Mouse (Mus musculus): ENCODE results near the gene Mas1.
"Not testable (repeated sequence)": the region's sequence is repeated elsewhere in the genome, so short reads cannot be mapped to it uniquely, and the experiment has no call there.

Mas1 gene

DNA sequence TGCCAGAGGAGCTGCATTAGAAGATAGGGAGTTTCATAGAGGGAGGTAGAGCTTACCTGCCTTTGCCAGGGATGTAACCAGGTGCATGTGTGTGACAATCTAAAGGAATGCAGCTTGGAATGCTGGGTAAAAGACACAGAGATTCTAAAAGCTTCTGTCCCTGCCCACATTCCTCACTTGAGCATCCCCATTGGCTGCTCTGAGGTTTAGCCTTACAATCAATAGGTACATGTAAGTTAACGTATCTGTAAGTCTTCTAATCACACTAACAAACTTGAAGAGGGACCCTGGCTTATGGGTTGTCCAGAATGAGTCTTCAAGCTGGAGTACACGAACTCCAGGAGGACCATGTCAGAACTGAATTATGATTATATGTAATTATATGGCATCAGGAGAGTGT, at the start of gene Mas1:
Gene Mas1, minus strand, starts transcription at position 101 of the 400 bp plus-strand sequence.
- in situ Hi-C loops (cut with MboI; ENCODE audit: low sequenced_read_pairs): no loop called here

DNA sequence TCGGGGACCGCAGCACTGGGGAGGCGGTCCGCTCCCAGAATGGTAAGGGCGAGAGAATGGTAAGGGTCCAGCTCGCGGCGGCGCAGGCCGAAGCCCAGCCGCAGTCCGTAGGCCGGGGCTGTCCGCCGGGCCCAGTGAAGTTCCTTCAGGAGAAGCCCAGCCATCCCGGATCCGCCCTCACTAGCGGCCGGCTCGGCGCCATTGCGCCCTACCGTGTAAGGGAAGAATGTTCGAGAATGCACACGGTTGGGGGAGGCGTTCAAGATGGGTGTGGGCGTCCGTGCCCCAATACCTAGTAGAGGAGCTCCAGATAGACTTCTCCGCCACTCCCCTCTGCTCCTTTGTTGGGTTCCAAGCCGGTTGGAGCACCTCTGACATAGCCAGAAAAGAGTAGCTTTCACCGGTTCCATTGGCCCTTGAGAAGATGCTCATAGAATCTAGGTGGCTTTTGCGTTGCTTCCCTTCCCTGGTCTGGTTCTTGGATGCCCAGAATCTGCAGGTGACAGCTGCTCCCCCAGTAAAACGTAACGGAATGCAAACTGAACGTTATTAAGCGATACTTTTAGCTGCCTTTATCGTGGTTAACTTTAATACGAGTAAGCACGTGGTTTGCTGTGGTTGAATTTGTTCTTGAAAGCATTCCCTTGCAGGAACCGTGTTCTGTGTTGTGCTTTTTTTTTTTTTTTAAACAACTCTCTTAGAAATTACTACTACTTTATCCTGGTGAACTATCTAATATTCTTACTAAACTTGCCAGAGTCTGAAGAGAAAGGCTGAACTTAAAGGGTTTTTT, 48.8 kb upstream of the Mas1 start:
- in situ Hi-C loops (cut with MboI; ENCODE audit: low sequenced_read_pairs): no loop called here

DNA sequence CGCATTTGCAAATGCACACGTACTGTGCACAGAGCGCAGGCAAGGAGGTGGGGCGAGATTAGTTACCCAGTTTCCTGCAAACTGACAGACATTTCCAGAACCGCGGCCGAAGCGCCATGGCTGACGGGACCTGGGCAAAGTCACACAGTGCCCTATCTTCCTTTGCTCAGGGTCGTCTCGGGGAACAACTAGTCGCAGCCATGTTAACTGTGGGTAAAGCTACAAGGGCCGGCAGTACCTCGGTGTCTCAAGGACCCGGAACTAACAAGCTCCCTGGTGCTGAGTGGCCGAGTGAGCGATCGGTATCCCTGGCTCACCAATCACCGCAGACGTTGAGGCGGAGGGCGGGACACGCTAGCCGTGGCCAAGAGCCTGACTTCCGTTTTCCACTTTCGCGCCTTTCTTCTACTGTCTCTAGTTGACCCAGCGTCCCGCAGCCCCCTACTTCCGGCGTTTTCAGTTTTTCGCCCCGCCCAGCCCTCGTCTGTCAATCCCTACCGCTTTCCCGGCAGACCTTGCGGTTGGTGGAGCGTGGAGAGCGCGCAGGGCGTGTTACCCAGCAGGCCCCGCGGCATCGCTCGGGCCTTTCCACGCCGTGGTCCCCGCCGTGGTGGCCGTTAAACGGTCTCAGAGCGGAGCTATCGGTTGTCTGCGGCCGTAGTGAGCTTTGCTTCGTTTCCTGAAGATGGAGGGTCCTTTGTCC, 48.1 kb upstream of the Mas1 start, which contains the start of gene Mrpl18:
Gene Mrpl18, minus strand, starts transcription at position 465 of the 703 bp plus-strand sequence.
- in situ Hi-C loops (cut with MboI; ENCODE audit: low sequenced_read_pairs): no loop called here

DNA sequence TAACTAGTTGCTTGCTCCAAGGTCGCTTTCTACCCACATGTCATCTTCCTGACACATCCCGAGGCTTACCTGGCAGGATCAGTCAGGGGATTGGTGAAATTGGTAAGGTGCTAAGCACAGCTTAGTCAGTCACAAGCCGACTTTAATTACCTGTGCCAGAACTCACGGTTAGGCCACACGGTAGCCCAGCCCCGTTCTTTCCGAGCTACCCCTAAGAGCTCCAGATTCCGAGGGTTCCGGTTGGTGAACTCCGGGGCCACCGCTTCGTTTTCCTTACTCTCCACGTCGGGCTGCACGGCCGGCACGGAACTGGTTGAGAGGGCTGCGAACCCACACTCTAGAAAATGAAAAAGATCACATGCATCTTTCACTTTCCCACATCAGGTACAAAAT, 47.5 kb upstream of the Mas1 start, which contains the start of gene Tcp1:
Gene Tcp1, plus strand, starts transcription at position 214 of the 393 bp plus-strand sequence.
- in situ Hi-C loops (cut with MboI; ENCODE audit: low sequenced_read_pairs): no loop called here

DNA sequence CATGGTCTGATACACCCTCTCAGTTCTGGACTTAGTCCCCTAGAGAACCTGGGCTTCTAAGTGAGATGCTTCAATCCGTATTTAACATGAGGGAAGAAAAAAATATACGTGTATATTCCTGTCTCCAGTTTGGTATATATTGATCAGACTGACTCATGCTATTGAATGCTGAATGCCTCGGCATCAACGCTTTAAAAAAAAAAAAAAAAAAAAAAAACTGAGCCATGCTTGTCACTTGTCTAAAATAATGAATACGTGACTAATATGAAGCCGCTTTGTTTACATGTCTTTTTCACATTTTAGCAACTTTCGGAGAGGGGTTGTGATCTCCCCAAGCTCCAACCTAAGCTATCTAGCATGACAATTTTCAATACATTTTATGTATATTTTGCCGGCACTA, 42.4 kb upstream of the Mas1 start:
- in situ Hi-C loops (cut with MboI; ENCODE audit: low sequenced_read_pairs): no loop called here

DNA sequence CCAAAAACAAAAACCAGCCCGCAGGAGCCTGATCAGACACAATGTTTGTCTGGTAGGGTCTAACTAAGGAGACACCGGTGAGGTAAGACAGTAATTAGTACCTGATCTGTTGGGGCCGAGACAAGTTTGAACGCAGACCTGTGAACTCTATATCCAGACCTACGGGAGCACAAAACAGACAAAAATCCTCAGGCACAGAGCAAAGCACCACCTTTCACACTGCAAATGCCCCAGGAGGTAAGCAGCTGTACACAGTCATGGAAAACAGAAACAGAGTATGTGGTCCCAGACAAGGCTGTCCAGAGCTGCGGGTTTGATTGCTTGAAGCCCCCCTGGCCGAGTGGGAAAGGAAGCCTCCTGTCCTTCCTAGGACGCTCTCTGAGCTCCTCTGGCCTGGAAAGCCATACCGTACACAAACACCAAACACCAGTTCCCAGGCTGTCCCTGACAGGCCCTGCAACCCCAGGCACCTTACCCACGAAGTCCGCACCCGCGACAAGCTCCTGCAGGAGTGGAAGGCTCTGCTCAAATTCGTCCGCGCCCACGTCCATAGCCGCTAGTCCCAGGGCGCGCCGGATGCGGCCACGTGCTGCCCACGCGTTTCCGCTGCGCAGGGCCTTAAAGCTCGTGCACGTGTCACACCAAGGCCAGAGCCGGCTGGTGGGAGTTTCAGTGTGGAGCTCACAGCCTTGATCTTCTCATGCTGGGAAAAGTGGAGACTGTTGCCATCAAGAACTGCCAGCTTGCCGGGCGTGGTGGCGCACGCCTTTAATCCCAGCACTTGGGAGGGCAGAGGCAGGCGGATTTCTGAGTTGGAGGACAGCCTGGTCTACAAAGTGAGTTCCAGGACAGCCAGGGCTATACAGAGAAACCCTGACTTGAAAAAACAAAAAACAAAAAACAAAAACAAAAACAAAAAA, 41.7 kb upstream of the Mas1 start, which contains the start of gene Pnldc1:
Gene Pnldc1, minus strand, starts transcription at position 870 of the 920 bp plus-strand sequence.
- in situ Hi-C loops (cut with MboI; ENCODE audit: low sequenced_read_pairs): no loop called here

DNA sequence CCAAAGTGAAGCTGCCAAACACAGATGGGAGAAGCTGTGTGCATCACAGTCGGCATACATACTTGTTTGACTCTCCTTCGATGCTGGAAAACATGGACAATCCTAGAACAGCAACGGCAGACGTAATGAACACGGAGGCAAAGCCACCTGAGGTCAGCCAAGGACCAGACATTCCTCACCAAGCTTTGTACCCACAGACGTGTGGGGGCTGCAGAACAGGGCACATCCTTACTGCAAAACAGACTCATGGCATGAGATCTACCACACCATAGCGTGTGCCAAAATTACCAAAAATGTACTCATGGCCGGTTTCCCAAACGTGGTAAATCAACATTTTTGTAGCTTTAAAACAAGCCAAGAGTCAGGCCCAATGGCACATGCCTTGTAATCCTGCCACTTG, 38.5 kb upstream of the Mas1 start:
- in situ Hi-C loops (cut with MboI; ENCODE audit: low sequenced_read_pairs): no loop called here

DNA sequence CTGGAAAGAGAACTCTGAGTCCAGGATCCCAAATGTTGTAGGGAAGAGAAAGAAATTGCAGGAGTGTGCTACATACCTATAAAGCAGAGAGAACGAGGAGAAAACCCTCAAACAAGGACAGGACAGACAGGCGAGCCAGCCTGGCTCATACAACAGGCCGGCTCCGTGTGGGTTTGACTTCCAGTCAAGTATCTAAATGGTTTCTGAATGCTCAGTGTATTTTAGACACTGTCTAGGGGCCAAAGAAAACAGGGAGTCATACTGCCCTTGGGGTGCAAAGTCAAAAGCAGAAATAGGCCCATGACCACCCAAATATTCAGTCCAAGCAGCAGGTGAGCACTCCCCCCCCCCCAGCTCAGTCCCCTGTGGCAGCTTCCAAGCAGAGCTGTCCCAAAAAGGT, 37.9 kb upstream of the Mas1 start:
- in situ Hi-C loops (cut with MboI; ENCODE audit: low sequenced_read_pairs): no loop called here

DNA sequence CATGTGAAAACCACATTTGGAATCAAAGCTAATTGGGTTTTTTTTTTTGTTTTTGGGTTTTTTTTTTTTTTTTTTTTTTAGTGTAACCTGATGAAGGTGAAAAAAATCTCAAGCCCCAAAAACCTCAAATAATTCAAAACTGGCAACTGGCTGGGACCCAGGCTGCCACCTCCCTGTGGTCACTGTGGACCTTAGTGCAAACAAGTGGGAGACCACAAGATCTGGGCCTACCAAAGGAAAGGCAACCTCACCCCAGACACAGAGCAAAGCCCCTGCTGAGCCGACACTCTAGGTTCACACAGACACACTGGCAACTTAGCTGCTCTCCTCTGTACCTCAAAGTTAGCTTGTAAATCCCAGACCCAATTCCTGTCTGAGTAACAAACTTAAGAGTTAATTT, 36.4 kb upstream of the Mas1 start:
- in situ Hi-C loops (cut with MboI; ENCODE audit: low sequenced_read_pairs): no loop called here

DNA sequence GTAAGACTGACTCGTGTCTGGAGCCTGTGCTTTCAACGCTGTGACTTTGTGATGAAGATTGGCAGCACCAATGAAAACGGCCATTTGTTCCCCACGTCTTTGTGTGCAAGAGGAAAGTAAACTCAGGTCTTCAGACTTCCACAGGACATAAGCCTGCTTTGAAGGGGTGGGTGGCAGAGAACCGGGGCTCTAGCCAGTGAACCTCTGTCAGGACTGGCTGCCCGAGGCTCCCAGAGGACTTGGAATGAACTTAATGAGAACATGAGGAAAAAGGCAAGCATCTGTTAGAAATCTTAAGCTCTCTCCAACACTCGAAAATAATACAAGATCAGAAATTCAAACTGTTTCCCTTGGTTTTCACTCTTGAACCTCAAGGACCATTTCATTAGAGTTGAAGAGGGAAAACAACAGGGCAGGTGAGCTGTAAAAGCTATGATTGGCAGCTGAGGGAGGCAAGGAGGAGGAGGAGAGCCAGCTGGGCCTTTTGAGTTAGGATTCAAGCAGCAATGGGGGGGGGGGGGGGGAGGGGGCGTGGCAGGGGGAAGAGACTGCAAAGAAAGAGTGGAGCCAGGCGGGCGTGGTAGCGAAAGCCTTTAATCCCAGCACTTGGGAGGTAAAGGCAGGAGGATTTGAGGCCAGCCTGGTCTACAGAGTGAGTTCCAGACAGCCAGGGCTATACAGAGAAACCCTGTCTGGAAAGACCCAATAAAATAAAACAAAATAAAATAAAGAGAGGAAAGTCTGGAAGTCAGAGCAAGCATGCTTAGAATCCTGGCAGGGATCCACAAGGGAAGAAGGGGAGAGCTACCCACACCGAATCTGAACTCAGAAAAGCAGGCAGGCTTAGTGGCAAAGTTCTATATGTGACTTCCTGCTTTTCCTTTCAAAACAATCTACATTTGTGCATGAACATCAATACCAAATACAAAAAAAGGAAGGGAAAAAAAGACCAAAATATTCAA, 35.7 kb upstream of the Mas1 start:
- in situ Hi-C loops (cut with MboI; ENCODE audit: low sequenced_read_pairs): no loop called here

DNA sequence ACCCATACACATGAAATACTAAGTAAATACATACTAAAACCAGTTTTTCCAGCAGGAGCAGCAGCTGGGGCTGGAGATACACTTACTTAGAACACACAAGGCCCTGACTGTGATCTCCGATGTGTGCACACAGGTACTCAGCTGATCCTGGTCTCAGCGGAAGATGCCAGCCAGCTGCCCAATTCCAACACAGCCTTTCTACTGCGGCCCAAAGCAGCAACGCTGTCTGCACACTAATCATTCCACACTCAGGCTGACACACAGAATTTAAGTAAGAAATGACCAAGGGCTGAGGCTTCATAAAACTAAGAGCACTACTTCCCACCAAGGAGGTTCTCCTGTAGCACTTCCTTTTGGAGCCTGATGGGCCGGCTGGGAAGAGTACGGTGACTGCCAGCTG, 34.3 kb upstream of the Mas1 start:
- in situ Hi-C loops (cut with MboI; ENCODE audit: low sequenced_read_pairs): no loop called here

DNA sequence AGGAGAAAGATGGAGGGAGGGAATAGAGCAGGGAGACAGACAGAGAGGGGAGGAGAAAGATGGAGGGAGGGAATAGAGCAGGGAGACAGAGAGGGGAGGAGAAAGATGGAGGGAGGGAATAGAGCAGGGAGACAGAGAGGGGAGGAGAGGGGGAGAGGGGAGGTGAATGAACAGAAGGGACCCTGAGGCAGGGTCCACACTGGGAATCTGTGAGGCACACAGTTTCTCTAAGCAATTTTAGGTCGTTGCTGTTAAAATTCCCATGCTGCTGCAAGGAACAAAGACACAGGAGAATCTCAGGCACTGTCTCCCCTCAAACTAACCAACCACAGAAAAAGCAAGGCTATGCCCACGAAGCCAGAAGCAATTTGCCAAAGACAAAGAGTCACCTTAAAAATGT, 30.7 kb upstream of the Mas1 start:
- in situ Hi-C loops (cut with MboI; ENCODE audit: low sequenced_read_pairs): not testable (repeated sequence)

DNA sequence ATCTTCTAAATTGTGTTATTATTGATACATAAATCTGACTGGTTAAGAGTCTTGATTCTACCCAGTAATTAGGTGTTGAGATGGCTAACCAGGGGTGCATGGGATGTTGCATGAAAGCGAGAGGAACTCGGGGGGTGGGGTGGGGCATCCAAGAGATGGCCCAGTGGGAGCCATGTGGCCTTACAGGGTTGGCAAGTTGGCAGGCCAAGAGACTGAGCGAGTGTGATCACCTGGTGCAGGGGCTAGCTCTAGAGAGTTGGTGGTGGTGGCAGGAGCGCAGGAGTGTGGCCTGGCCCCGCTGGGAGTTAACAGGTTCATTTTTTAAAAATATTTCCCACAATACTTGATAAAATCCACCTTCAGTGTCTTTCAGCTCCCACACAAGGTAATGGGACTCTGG, 29.7 kb upstream of the Mas1 start:
- in situ Hi-C loops (cut with MboI; ENCODE audit: low sequenced_read_pairs): no loop called here

DNA sequence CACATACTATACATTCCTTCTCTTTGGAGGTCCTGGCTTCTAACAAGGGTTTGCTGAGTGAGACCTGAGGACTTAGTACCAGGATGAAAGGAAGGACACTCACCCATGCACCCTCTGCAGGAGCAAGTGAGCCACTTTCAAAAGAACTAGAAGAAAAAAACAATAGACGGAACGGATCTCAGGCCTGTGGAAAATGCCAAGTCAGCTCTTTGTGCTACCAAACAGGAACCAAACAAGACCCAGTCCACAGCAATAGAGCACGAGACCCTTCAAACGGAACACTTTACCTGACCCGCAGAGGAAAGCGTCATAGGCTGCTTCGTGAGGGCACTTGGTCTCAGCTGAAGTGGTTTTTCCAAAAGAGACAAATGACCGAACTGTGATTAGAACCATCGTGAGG, 24.1 kb upstream of the Mas1 start:
- in situ Hi-C loops (cut with MboI; ENCODE audit: low sequenced_read_pairs): no loop called here

DNA sequence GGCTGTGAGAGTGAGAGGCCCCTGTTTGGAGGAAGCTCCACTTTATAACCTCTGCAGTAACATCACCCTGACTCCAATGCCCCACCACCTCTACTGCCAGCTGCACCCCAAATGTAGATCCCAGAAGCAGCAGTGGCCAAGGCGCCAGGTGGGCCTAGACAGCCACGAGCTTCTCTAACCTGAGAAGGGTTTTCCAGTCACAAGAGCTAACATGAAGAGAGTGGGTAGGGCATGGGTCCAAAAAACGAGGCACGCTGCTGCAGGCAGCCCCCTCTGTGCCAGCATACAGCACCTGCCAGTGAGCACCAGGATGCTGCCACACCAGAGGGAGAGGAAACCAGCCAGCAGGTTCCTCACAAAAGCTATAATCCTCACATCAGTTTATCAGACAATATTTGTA, 23.1 kb upstream of the Mas1 start:
- in situ Hi-C loops (cut with MboI; ENCODE audit: low sequenced_read_pairs): no loop called here

DNA sequence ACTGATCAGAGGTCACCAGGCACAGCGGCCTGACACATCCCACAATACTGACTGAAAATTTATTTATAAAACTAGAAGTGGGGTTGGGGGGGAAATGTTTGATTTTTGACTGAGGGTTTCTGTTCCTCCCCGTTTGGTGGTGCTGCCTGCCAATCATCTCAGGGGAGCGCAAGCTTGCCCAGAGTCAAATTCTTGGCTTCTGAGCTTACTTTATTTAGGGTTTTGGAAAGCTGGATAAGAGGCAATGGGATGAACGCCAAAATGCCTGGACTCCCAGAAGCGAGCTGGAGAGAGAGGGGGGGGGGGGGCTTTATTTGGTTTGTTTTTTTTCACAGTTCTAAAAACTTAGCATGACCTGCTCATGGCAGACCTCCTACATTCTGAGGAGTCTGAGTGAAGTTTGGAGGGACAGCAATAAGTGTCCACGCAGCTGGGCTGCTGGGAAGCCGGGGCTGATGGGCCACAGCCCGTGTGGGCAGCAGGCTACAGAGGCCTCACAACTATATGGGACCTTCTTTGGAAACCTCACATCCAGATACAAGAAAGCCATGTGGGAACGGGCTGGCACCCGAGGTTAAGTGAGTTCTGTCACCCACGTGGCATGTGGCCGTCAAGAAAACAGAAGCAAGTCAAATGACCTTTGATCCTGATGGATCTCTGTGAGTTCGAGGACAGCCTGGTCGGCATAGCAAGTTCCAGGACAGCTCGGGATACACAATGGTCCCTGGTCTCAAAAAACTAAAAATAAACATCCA, 19.3 kb upstream of the Mas1 start:
- in situ Hi-C loops (cut with MboI; ENCODE audit: low sequenced_read_pairs): no loop called here

DNA sequence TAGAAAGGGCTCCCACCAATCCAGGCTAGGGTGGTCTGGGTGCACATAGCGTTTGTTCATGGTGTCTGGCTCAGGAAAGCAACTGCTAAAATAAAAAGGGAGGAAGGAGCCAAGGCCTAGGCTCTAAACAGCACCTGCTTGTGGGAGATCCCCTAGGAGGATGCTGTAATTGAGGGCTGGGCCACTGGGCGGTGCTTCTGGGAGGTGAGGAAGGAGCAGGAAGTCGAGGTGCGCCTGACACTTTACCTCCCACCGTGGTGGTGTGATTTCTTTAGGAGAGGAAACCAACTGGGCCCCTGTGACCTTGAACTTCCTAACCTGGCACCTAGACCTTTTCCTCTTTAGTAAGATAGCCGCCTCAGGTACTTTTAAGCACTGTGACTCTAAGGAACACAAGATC, 18.7 kb upstream of the Mas1 start:
- in situ Hi-C loops (cut with MboI; ENCODE audit: low sequenced_read_pairs): no loop called here

DNA sequence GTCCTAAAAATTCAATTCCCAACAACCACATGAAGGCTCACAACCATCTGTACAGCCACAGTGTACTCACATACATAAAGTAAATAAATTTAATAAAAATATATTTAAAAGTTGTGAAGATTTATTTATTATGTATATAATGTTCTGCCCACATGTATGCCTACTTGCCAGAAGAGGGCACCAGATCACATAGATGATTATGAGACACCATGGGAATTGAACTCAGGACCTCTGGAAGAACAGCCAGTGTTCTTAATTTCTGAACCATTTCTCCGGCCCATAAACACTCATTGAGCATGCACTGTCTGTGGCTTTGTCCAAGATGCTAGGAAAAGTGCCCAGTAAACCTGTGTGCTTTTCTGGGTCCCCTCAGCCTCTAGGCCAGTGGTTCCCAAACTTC, 13.3 kb upstream of the Mas1 start:
- in situ Hi-C loops (cut with MboI; ENCODE audit: low sequenced_read_pairs): no loop called here

DNA sequence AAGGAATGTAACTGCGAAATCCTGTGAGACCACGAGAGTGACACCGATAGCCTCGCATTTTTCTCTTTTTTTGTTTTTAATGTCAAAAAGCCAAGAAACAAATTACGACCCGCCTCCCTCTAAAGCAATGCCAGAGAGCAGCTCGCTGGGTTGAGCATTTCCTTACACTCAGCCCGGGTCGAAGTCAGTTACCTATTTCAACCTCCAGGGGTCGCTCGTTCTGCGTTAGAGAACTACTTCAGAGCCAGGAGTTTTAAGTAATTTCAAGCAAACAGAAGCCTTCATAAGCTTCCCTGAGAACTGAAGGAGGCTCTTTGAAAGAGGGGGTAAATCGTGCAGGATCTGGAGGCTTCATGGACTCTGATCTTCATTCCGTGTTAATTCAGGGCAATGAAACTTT, 12.2 kb upstream of the Mas1 start:
- in situ Hi-C loops (cut with MboI; ENCODE audit: low sequenced_read_pairs): no loop called here
